Mouse (Mus musculus) lung, adult 2 months (tissue): ENCODE results near the gene Mast1. TPM values are rescaled to one million over a fixed set of nuclear protein-coding genes. Genes with fewer than 3 reads are reported as not detected.

ENCODE experiments used
- DNase-seq: peaks from one replicate; pipeline ENCODE4 v3.0.0; 2022
- H3K4me1 ChIP-seq: fragments of 200-500 bp; 2 replicates; pipeline ENCODE4 v1.6.1; 2011; ENCODE audit warnings: low read length; ENCODE audit not compliant: control insufficient read depth, insufficient read depth
- H3K4me3 ChIP-seq: fragments of 200-500 bp; replicated peaks from 2 replicates; pipeline ENCODE3; 2011; ENCODE audit warnings: low read depth, mild to moderate bottlenecking, control low read depth, low read length; ENCODE audit errors: extremely low read depth
- CTCF ChIP-seq: fragments of 200-500 bp; IDR thresholded peaks from 2 replicates; pipeline ENCODE4 v1.5.1; 2011; ENCODE audit warnings: mild to moderate bottlenecking, low read length, control low read depth; ENCODE audit not compliant: insufficient read depth
- POLR2A ChIP-seq: fragments of 200-500 bp; IDR thresholded peaks from 2 replicates; pipeline ENCODE4 v1.6.1; 2011; ENCODE audit warnings: low read depth, mild to moderate bottlenecking, control low read depth, low read length, borderline replicate concordance; ENCODE audit errors: extremely low read depth
- WGBS: fragments of 180-500 bp; shearing (Covaris S2); methylation state at CpG from one replicate; pipeline ENCODE4 v1.1.7; 2018; 5-methylcytosine and 5-hydroxymethylcytosine counted together
- polyA plus RNA-seq: library from polyadenylated mRNA; depleted of rRNA; stranded (reverse); fragments of >200 nt; gene quantifications from 2 replicates; pipeline ENCODE4 v1.2.3, GENCODE M21; 2012

Gene Mast1
- polyA plus RNA-seq, 1 experiment = 0.41 TPM

- H3K4me3 ChIP-seq = no peak overlapping the region
- TF ChIP-seq CTCF (no peak), POLR2A (no peak)
- 65% methylated on average over 8 of the region's 8 CpGs for WGBS
- no peak for DNase-seq
- peaks cover 16% of the 10 kb centered on the region for H3K4me1 ChIP-seq
These were observed 37.5 kb upstream of the Mast1 start for GRCm38 (mm10) chr8:84974543-84975142.

GRCm38 (mm10) chr8:84973803-84974542 lies 36.8 kb upstream of the Mast1 start:
- H3K4me1 ChIP-seq = peaks cover 14% of the 10 kb centered on the region
- H3K4me3 ChIP-seq = no peak overlapping the region
- 47% methylated on average over 4 of the region's 4 CpGs for WGBS
- DNase-seq = peak; percentile 54
- TF ChIP-seq POLR2A (no peak), CTCF (peak; percentile 77)

- Histone ChIP-seq H3K4me3 (no peak overlapping the region), H3K4me1 (peaks cover 11% of the 10 kb centered on the region)
- DNase-seq = no peak
- WGBS = 96% methylated on average over 1 of the region's 1 CpGs
- TF ChIP-seq CTCF = no peak
- TF ChIP-seq POLR2A = no peak
These were observed 35.9 kb upstream of the Mast1 start for GRCm38 (mm10) chr8:84973079-84973478.

GRCm38 (mm10) chr8:84970913-84971312 lies 33.8 kb upstream of the Mast1 start:
- Histone ChIP-seq H3K4me1 (peaks cover 12% of the 10 kb centered on the region), H3K4me3 (no peak overlapping the region)
- DNase-seq = no peak
- WGBS = 62% methylated on average over 5 of the region's 5 CpGs
- TF ChIP-seq POLR2A (no peak), CTCF (no peak)

- WGBS = 6% methylated on average over 21 of the region's 21 CpGs
These were observed 33.1 kb upstream of the Mast1 start for GRCm38 (mm10) chr8:84970135-84970790.

GRCm38 (mm10) chr8:84969241-84970134 lies 32.3 kb upstream of the Mast1 start, which contains the start of the genes Gm49661, Prdx2 and Rnaseh2a:
Gene Gm49661 (minus strand): TSS chr8:84969433.
Gene Prdx2 (plus strand): TSS chr8:84969587.
Gene Rnaseh2a (minus strand): TSS chr8:84969767.
- DNase-seq = peak; percentile 70
- under 1% methylated on average over 56 of the region's 56 CpGs for WGBS
- Histone ChIP-seq H3K4me3 (peak within 1 kb of the TSS; percentile 90), H3K4me1 (peaks cover 9% of the 10 kb centered on the region)
- TF ChIP-seq POLR2A = peak; percentile 83; the same call in 1 of the 2 replicates
- no peak for TF ChIP-seq CTCF

More at GRCm38 (mm10) chr8:84970135-84970790, 33.1 kb upstream of the Mast1 start:
- DNase-seq = no peak
- TF ChIP-seq POLR2A (no peak), CTCF (no peak)
- Histone ChIP-seq H3K4me1 (peaks cover 8% of the 10 kb centered on the region), H3K4me3 (peak overlapping the region; percentile 90)

- H3K4me3 ChIP-seq = no peak overlapping the region
These were observed 31.5 kb upstream of the Mast1 start for GRCm38 (mm10) chr8:84968650-84969049.

DNA sequence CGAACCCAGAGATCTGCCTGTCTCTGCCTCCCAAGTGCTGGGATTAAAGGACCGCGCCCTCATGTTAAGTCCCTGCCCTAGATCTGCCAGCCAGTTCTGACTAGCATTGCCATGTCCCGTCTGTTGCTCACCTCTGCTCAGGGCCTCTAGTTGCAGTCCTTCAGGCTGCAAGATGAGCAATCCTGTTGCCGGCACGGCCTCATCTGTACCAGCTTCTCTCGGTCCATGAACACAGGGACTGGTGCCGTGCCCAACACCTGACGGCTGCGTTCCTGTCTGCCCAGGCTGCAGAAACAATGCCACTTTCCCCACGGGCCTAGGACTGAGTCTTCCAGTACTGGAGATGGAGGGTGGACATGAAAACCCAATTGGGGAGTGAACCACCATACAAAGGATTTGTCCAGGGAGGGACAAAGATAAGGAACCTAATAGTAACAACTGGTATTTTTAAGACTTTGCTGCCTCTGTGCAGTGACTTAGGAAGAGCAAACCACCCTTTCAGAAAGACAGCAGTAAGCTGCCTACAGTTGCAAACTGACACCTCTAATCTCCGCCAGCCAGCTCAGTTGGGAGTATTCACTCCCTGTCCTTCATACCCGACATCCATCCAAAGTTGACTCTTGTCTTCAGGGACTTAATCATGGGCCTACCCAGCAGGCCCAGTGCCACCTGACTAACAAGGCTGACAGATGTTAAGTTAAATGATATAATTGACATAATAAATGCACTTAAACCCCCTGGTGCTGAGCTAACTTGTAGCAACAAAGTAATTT lies 30.6 kb upstream of the Mast1 start:
- H3K4me3 ChIP-seq = no peak overlapping the region
- WGBS = 93% methylated on average over 13 of the region's 13 CpGs
- peaks cover 9% of the 10 kb centered on the region for H3K4me1 ChIP-seq
- TF ChIP-seq CTCF = no peak
- TF ChIP-seq POLR2A = no peak
- no peak for DNase-seq

More at GRCm38 (mm10) chr8:84968650-84969049, 31.5 kb upstream of the Mast1 start:
- WGBS = 7% methylated on average over 2 of the region's 2 CpGs
- DNase-seq = no peak
- TF ChIP-seq POLR2A = no peak
- peaks cover 9% of the 10 kb centered on the region for H3K4me1 ChIP-seq
